Mouse (Mus musculus) monocyte, adult 2 months (primary cell): ENCODE results near the gene Psap.

ENCODE experiments used
- DNase-seq, 2 experiments: peaks; one replicate each; pipeline ENCODE4 v3.0.0; 2022; ENCODE audit warnings: low spot score in 2 of 2, low read depth in 1 of 2

Gene Psap

GRCm38 (mm10) chr10:60287161-60287560, 9.7 kb downstream of the Psap start:
- no peak for DNase-seq

DNA sequence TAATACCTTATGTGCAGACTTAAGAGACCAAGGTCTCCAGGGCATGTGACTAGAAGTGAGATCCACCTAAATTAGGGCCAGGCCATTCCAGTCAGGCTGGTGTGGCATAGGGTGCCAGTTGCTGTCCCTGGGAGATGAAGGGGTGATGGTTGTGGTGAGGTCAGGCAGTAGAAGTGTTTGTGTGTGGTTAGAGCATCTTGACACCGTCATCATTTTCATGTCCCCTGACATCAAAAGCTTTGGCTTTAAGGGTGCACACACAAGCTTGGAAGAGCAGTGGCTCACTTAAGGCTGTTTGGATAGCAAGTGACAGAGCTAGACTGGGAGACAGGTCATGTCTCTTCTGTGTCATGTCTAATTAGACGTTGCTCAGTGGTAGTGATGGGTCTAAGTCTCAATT, 10.3 kb downstream of the Psap start:
- no peak for DNase-seq

- DNase-seq, result no peak
Measured at GRCm38 (mm10) chr10:60289216-60289615, 11.8 kb downstream of the Psap start.

GRCm38 (mm10) chr10:60290026-60290738, 12.8 kb downstream of the Psap start:
- no peak for DNase-seq

DNA sequence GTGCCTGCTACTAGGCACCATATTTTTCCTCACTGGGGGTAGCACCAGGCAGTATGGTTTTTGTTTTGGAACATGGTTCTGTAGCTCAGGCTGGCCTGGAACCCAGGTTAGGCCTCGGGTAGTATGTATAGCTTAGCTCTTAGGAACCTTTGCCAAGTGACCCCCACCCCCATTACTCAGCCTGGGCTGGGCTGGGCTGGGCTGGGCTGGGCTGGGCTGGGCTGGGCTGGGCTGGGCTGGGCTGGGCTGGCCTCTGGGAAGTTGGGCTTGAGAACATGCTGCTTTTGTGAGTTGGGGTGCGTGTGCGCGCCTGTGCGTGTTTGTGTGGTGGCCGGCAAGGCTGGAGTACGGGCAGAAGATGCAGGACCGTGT, 13.3 kb downstream of the Psap start:
- DNase-seq, result no peak

GRCm38 (mm10) chr10:60292209-60292608, 14.8 kb downstream of the Psap start:
- no peak for DNase-seq

- no peak for DNase-seq
Measured at GRCm38 (mm10) chr10:60294621-60295020, 17.2 kb downstream of the Psap start.

- no peak for DNase-seq
Measured at GRCm38 (mm10) chr10:60295356-60295755, 17.9 kb downstream of the Psap start.

GRCm38 (mm10) chr10:60296027-60296426, 18.6 kb downstream of the Psap start:
- no peak for DNase-seq

- DNase-seq, result no peak
Measured at GRCm38 (mm10) chr10:60299636-60300035, 22.2 kb downstream of the Psap start.

- DNase-seq, result no peak
Measured at GRCm38 (mm10) chr10:60303419-60303818, 26.0 kb downstream of the Psap start.

GRCm38 (mm10) chr10:60304854-60305628, 27.6 kb downstream of the Psap start:
- DNase-seq, result peak in 1 of 2 experiments; percentile 69

- no peak for DNase-seq
Measured at GRCm38 (mm10) chr10:60310629-60311028, 33.2 kb downstream of the Psap start.

GRCm38 (mm10) chr10:60313606-60314005, 36.2 kb downstream of the Psap start:
- DNase-seq, result no peak

GRCm38 (mm10) chr10:60316166-60316565, 38.7 kb downstream of the Psap start:
- DNase-seq, result no peak

DNA sequence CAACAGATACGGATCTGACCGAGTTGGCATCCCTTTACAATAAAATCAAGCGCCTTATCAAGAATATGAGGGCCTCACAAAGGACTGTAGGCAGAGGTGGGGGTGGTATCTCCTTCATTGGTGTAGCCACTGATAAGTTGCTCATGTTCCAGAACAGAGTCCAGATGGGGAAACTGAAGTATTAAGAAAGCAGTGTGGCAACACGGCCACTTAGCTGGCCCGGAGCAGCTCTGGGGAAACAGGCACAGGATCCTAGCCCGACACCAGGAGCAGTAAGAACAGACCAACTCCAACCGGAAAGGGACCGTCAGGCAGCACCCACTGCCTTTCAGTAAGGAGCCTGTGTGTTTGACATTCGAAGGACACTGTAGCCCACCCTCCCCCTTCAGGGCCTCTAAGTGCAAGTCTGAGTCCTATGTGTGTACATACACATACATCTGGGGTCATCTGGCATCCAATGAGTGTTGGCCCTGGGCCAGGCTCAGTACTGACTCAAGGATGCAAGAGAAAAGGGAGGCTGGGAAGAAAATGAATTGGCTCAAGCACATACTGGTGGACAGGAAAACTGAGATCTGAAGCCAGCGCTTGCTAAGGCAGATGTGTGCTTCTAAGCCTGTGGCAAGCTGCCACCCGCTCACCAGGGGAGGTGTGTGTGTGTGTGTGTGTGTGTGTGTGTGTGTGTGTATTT, 51.7 kb downstream of the Psap start:
- no peak for DNase-seq

- DNase-seq, result no peak
Measured at GRCm38 (mm10) chr10:60334583-60334982, 57.2 kb downstream of the Psap start.

GRCm38 (mm10) chr10:60335021-60335420, 57.6 kb downstream of the Psap start:
- no peak for DNase-seq

- DNase-seq, result no peak
Measured at GRCm38 (mm10) chr10:60341528-60341927, 64.1 kb downstream of the Psap start.

DNA sequence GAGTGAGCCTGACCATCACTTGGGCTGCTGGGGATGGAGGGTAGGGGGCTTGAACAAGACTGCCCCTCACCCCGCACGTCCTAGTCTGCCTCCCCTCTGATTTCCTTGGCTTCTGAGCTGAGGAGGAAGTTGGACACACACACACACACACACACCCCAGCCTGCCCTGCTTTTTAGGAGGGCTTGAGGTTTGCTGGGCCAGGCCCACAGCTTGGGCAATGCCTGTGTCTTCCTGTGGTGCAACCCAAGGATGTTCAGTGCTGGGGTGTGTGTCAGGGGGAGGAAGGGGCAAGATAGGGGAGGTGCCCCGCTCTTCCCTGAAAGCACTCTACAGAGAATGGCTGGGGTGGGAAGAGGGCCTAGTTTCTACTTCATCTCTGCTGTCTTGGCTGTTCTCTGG, 66.7 kb downstream of the Psap start:
- peak; percentile 48 to 51 for DNase-seq

DNA sequence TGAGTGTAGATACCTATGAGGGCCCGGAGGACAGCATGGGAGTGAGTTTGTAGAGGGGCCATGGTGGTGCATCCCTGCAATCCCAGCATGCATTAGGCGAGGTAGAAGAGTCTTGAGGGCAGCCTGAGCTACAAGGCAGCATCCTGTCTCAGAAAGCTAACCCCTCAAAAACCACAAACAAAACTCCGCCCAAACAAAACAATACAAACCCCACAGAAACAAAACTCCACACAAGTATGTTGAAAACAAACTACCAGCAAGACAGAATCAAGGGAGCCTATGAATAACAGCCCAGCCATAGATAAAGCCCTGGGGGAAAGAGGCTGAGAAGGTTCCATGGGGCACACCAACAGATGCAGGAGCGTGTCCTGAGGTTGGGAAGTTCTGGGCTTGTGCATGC, 68.6 kb downstream of the Psap start:
- no peak for DNase-seq
